Mouse (Mus musculus): ENCODE measurements around the gene Dner. TPM values are rescaled to one million over a fixed set of nuclear protein-coding genes. Genes with fewer than 3 reads are reported as not detected.

The Dner gene
- polyA plus RNA-seq, 1 experiment from 2014 or later, result 6.6 TPM

DNA sequence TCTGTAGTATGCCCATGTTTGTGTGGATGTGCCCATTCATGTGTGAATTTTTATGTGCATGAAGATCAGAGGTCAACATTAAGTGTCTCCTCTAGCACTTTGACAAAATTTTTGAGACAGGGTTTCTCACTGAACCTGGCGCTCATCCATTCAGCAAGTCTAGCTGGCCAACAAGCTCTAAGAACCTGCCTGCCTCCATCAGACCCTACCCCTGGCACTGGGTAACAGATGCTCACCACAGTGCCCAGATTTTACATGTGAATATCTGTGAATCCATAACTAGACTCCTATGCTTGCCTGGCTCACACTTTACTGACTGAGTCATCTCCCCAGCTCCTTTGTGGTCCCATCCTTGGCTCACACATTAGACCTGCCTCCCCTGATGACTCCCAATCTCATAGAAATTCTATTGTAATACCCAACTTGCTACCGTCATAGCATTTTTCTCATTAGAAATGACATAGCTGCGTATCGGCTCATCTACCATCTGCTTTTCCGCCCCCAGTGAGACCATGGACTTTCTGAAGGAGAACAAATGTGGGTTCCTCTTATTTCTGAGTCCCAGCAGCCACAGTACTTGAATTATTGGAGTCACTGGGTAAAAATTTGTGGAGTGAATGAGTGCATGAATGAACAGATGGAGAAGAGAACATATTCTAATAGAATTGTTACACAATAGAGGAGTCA is 231.9 kb downstream of the Dner start:
- no peaks in the 10 kb centered on the region for H3K4me1 ChIP-seq (ENCODE audit: control insufficient read depth, insufficient read depth, low read length)
- DNase-seq (ENCODE audit: low spot score) (no peak), ATAC-seq (replicated peaks; ENCODE audit: insufficient number of reproducible peaks, low FRiP score, low TSS enrichment, low read depth) (no peak)

DNA sequence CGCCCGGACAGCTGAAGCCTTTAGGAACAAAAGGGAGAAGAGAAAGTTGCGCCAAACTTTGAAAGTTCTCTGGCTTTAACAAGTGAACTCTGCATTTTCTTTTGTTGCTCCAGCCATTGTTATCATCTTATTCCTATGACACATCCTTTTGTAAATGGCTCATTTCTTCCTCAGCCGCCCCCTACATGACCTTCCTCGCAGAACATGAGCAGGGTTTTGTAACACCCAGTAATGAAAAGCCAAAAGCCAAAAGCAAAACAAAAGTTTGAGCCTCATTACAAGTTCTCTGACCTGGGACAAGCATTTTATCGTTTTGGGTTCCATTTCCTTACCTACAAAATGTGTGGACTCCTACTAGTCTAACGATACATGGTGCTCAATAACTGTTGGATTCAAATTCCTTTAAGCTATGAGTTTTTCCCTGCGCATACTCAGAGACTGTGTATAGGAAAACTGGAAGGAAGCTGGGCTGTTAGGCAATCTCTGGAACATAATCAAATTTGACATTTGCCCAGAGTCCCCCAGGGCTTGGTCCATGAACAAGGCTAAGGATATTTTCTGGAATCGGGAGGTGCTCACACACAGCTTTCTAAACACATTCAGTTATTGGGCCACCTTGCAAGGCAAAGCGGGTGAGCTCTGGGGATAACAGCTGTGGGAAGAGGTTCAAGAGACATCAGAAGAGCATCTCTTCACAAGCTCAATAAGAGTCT is 246.3 kb downstream of the Dner start:
- ATAC-seq (replicated peaks; ENCODE audit: insufficient number of reproducible peaks, low FRiP score, low TSS enrichment, low read depth) (no peak), DNase-seq (ENCODE audit: low spot score) (no peak)
- no peak overlapping the region for H3K27ac ChIP-seq (replicated peaks; ENCODE audit: low read depth, low read length)
- no peaks in the 10 kb centered on the region for H3K4me1 ChIP-seq (ENCODE audit: control insufficient read depth, insufficient read depth, low read length)
- H3K4me2 ChIP-seq (ENCODE audit: low read depth, low read length), result no peak overlapping the region
- H3K9me3 ChIP-seq (replicated peaks; ENCODE audit: control insufficient read depth, low read length), result no peaks in the 10 kb centered on the region
- no peaks in the 10 kb centered on the region for H3K36me3 ChIP-seq (replicated peaks; ENCODE audit: control insufficient read depth, insufficient read depth, low read depth, low read length)
- no peak overlapping the region for H3K4me3 ChIP-seq (ENCODE audit: low read depth, low read length)
- no peak overlapping the region for H3K9ac ChIP-seq (replicated peaks; ENCODE audit: low read length)
- 82% methylated on average over 10 of the region's 10 CpGs for WGBS
- no peaks in the 10 kb centered on the region for H3K27me3 ChIP-seq (ENCODE audit: control insufficient read depth, insufficient read depth, low read length)

More for the DNA sequence above, 231.9 kb downstream of the Dner start:
- Histone ChIP-seq H3K36me3 (replicated peaks; ENCODE audit: control insufficient read depth, insufficient read depth, low read depth, low read length) (no peaks in the 10 kb centered on the region), H3K27ac (replicated peaks; ENCODE audit: low read depth, low read length) (no peak overlapping the region), H3K4me2 (ENCODE audit: low read depth, low read length) (no peak overlapping the region), H3K27me3 (ENCODE audit: control insufficient read depth, insufficient read depth, low read length) (no peaks in the 10 kb centered on the region), H3K4me3 (ENCODE audit: low read depth, low read length) (no peak overlapping the region), H3K9me3 (replicated peaks; ENCODE audit: control insufficient read depth, low read length) (no peaks in the 10 kb centered on the region), H3K9ac (replicated peaks; ENCODE audit: low read length) (no peak overlapping the region)
- WGBS, result 92% methylated on average over 5 of the region's 5 CpGs

DNA sequence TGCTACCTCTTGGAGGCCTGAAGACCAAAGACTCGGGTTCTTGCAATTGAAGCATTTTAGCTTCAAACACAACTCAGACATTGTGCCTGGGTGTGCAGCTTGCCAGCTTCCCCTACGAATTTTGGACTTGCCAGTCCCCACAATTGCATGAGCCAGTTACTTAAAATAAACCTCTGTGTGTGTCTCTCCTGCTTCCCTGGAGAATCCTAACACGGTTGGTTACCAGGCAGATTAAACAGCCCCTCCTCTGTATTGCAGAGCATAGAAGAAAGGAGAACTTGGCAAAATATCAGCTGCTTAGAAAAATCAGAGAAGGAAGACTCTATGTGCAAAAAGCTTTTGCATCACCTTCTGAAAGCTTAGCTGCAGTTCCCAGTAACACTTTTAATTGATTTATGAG is 252.4 kb downstream of the Dner start:
- Histone ChIP-seq H3K9me3 (replicated peaks; ENCODE audit: control insufficient read depth, low read length) (no peaks in the 10 kb centered on the region), H3K36me3 (replicated peaks; ENCODE audit: control insufficient read depth, insufficient read depth, low read depth, low read length) (no peaks in the 10 kb centered on the region)
- 64% methylated on average over 3 of the region's 3 CpGs for WGBS

GRCm38 (mm10) chr1:84443050-84443449 is 253.0 kb downstream of the Dner start:
- Histone ChIP-seq H3K9me3 (replicated peaks; ENCODE audit: control insufficient read depth, low read length) (no peaks in the 10 kb centered on the region), H3K27ac (replicated peaks; ENCODE audit: low read depth, low read length) (no peak overlapping the region), H3K4me3 (ENCODE audit: low read depth, low read length) (no peak overlapping the region), H3K4me2 (ENCODE audit: low read depth, low read length) (no peak overlapping the region), H3K9ac (replicated peaks; ENCODE audit: low read length) (no peak overlapping the region), H3K4me1 (ENCODE audit: control insufficient read depth, insufficient read depth, low read length) (no peaks in the 10 kb centered on the region), H3K27me3 (ENCODE audit: control insufficient read depth, insufficient read depth, low read length) (no peaks in the 10 kb centered on the region), H3K36me3 (replicated peaks; ENCODE audit: control insufficient read depth, insufficient read depth, low read depth, low read length) (no peaks in the 10 kb centered on the region)
- DNase-seq (ENCODE audit: low spot score) (no peak), ATAC-seq (replicated peaks; ENCODE audit: insufficient number of reproducible peaks, low FRiP score, low TSS enrichment, low read depth) (no peak)
- 89% methylated on average over 5 of the region's 5 CpGs for WGBS

More for the DNA sequence above, 252.4 kb downstream of the Dner start:
- DNase-seq (ENCODE audit: low spot score), result no peak
- Histone ChIP-seq H3K4me2 (ENCODE audit: low read depth, low read length) (no peak overlapping the region), H3K9ac (replicated peaks; ENCODE audit: low read length) (no peak overlapping the region), H3K4me1 (ENCODE audit: control insufficient read depth, insufficient read depth, low read length) (no peaks in the 10 kb centered on the region), H3K27ac (replicated peaks; ENCODE audit: low read depth, low read length) (no peak overlapping the region), H3K27me3 (ENCODE audit: control insufficient read depth, insufficient read depth, low read length) (no peaks in the 10 kb centered on the region), H3K4me3 (ENCODE audit: low read depth, low read length) (no peak overlapping the region)
- no peak for ATAC-seq (replicated peaks; ENCODE audit: insufficient number of reproducible peaks, low FRiP score, low TSS enrichment, low read depth)

- Histone ChIP-seq H3K4me1 (ENCODE audit: control insufficient read depth, insufficient read depth, low read length) (no peaks in the 10 kb centered on the region), H3K36me3 (replicated peaks; ENCODE audit: control insufficient read depth, insufficient read depth, low read depth, low read length) (no peaks in the 10 kb centered on the region), H3K9me3 (replicated peaks; ENCODE audit: control insufficient read depth, low read length) (no peaks in the 10 kb centered on the region), H3K27me3 (ENCODE audit: control insufficient read depth, insufficient read depth, low read length) (no peaks in the 10 kb centered on the region), H3K27ac (replicated peaks; ENCODE audit: low read depth, low read length) (no peak overlapping the region), H3K9ac (replicated peaks; ENCODE audit: low read length) (no peak overlapping the region), H3K4me3 (ENCODE audit: low read depth, low read length) (no peak overlapping the region), H3K4me2 (ENCODE audit: low read depth, low read length) (no peak overlapping the region)
- WGBS, result 86% methylated on average over 3 of the region's 3 CpGs
- no peak for ATAC-seq (replicated peaks; ENCODE audit: insufficient number of reproducible peaks, low FRiP score, low TSS enrichment, low read depth)
- no peak for DNase-seq (ENCODE audit: low spot score)
Measured at GRCm38 (mm10) chr1:84441419-84441818, 254.6 kb downstream of the Dner start.

DNA sequence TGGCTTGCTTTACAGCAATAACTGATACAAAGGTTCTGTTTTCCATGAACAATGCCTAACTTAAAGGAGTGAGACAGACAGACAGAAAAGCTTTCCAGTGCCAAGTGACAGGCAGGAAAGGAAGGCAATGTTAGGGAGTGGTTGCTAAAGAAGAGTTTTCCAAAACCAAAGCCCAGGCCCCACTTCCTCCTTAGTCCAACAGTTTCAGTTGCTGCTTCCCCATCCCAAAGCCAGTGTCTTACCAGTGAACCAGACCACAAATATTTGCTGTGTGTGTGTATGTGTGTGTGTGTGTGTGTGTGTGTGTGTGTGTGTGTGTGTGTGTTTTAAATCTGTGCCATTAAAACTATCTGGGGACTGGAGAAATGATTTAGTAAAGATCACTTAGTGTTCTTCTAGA is 258.5 kb downstream of the Dner start:
- Histone ChIP-seq H3K9ac (replicated peaks; ENCODE audit: low read length) (no peak overlapping the region), H3K4me3 (ENCODE audit: low read depth, low read length) (no peak overlapping the region), H3K27me3 (ENCODE audit: control insufficient read depth, insufficient read depth, low read length) (no peaks in the 10 kb centered on the region), H3K27ac (replicated peaks; ENCODE audit: low read depth, low read length) (no peak overlapping the region), H3K9me3 (replicated peaks; ENCODE audit: control insufficient read depth, low read length) (no peaks in the 10 kb centered on the region), H3K4me1 (ENCODE audit: control insufficient read depth, insufficient read depth, low read length) (no peaks in the 10 kb centered on the region), H3K4me2 (ENCODE audit: low read depth, low read length) (no peak overlapping the region), H3K36me3 (replicated peaks; ENCODE audit: control insufficient read depth, insufficient read depth, low read depth, low read length) (no peaks in the 10 kb centered on the region)
- no peak for DNase-seq (ENCODE audit: low spot score)
- ATAC-seq (replicated peaks; ENCODE audit: insufficient number of reproducible peaks, low FRiP score, low TSS enrichment, low read depth), result no peak

GRCm38 (mm10) chr1:84436281-84436680 is 259.7 kb downstream of the Dner start:
- ATAC-seq (replicated peaks; ENCODE audit: insufficient number of reproducible peaks, low FRiP score, low TSS enrichment, low read depth) (no peak), DNase-seq (ENCODE audit: low spot score) (no peak)
- H3K36me3 ChIP-seq (replicated peaks; ENCODE audit: control insufficient read depth, insufficient read depth, low read depth, low read length), result no peaks in the 10 kb centered on the region
- WGBS, result 74% methylated on average over 1 of the region's 1 CpGs
- no peaks in the 10 kb centered on the region for H3K9me3 ChIP-seq (replicated peaks; ENCODE audit: control insufficient read depth, low read length)
- H3K4me2 ChIP-seq (ENCODE audit: low read depth, low read length), result no peak overlapping the region
- no peak overlapping the region for H3K9ac ChIP-seq (replicated peaks; ENCODE audit: low read length)
- no peaks in the 10 kb centered on the region for H3K4me1 ChIP-seq (ENCODE audit: control insufficient read depth, insufficient read depth, low read length)
- no peak overlapping the region for H3K4me3 ChIP-seq (ENCODE audit: low read depth, low read length)
- H3K27ac ChIP-seq (replicated peaks; ENCODE audit: low read depth, low read length), result no peak overlapping the region
- no peaks in the 10 kb centered on the region for H3K27me3 ChIP-seq (ENCODE audit: control insufficient read depth, insufficient read depth, low read length)

GRCm38 (mm10) chr1:84433291-84433980 is 262.6 kb downstream of the Dner start:
- Histone ChIP-seq H3K36me3 (replicated peaks; ENCODE audit: control insufficient read depth, insufficient read depth, low read depth, low read length) (no peaks in the 10 kb centered on the region), H3K9ac (replicated peaks; ENCODE audit: low read length) (no peak overlapping the region), H3K4me2 (ENCODE audit: low read depth, low read length) (no peak overlapping the region), H3K27me3 (ENCODE audit: control insufficient read depth, insufficient read depth, low read length) (no peaks in the 10 kb centered on the region), H3K4me3 (ENCODE audit: low read depth, low read length) (no peak overlapping the region), H3K9me3 (replicated peaks; ENCODE audit: control insufficient read depth, low read length) (no peaks in the 10 kb centered on the region), H3K4me1 (ENCODE audit: control insufficient read depth, insufficient read depth, low read length) (no peaks in the 10 kb centered on the region), H3K27ac (replicated peaks; ENCODE audit: low read depth, low read length) (no peak overlapping the region)
- ATAC-seq (replicated peaks; ENCODE audit: insufficient number of reproducible peaks, low FRiP score, low TSS enrichment, low read depth), result no peak
- WGBS, result 75% methylated on average over 6 of the region's 6 CpGs
- DNase-seq (ENCODE audit: low spot score), result peak; percentile 26
